Mouse (Mus musculus) left cerebral cortex, postnatal 36 days (tissue): Measurements from ENCODE around the gene Rad51b. TPM values are rescaled to one million over a fixed set of nuclear protein-coding genes. Genes with fewer than 3 reads are reported as not detected.
"Not testable (repeated sequence)": the region's sequence is repeated elsewhere in the genome, so short reads cannot be mapped to it uniquely, and the experiment has no call there.

Source experiments
- DNase-seq, 2 experiments: peaks; one replicate each; pipeline ENCODE4 v3.0.0; 2021 to 2022; ENCODE audit warnings: low spot score in 2 of 2, mixed read lengths in 1 of 2
- intact Hi-C: fragments of 180-260 bp; cut with DNase I; formaldehyde crosslinking; loops from one replicate; pipeline ENCODE4 v1.15.1; 2025
- total RNA-seq, 2 experiments: library from RNA; stranded (reverse); gene quantifications; 2 replicates each; pipeline ENCODE4 v1.2.3; 2021

Rad51b gene
- total RNA-seq = under 1 TPM in 1 of 2 experiments, not detected in 1; 0.22 TPM

DNA sequence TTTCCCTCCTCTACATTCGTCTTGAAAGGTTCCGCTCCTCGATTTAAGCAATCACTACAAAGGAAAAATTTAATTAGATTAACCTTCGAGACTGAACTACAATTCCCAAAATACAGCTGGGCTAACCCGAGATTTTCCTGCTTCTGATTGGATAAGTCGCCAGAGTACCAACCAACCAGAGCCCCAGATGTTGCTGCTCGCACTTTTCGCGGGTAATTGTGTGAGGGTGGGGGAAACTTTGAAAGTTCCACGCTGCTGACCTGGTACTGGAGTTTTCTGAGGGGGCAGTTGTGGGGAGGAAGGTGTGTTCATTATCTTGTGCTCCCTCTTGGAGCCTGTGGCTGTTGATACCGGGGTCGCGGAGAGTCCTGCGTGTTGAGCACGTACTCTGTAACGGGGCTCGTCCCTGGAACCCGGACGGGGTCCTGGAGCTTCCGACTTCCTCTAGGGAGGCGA lies at the start of gene Rad51b:
Gene Rad51b, plus strand, starts transcription at position 162 of the 456 bp plus-strand sequence.
- intact Hi-C loops = no loop called here
- DNase-seq = peak; percentile 54 to 66

DNA sequence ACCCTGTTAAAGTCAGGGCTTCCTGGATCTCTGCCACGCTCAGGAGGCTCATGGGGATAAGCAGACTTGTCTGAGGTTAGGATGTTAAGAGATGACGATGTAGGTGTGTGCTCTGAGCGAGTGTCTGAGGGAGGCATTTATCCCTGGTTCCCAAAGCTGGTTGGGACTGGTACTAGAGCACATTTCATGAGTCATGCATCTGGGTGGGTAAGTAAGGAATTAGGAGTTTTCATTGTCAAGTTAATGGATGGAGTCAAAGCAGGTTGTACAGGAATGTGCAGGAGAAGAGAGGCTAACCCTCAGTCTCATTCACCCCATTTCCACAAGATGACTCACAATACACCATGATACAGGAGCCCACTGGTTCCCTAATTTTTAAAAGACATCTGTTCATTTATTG lies 49.0 kb upstream of the Rad51b start:
- intact Hi-C loops = no loop called here
- DNase-seq = no peak

DNA sequence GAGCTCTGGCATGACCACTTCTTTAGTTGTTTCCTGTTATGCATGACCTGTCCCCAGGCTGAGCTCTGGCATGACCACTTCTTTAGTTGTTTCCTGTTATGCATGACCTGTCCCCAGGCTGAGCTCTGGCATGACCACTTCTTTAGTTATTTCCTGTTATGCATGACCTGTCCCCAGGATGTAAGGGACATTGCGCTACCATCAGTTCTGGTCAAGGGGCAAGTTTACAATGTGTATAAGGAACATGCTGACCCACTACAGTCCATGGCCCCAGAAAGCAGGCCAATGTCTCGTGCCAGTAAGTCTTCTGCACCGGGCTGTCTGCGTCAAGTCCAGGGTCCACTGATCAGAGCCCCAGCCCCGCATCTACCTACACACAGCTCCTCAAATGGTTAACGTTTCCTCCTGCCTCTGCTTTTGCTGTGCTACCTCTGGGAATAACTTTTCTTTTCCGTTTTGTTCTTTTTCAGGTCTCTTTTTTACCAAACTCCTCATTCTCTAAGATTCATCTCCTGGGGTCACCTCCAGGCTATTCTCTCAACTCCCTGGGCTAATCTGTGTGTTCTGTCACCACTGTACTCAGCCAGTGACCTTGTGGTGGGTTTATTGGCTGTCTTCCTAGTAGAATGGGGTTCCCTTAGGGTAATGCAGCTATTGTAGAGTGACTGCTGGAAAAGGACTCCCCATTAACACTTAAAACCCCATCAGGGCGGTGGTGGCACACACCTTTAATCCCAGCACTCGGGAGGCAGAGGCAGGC lies 43.6 kb upstream of the Rad51b start:
- intact Hi-C loops = no loop called here
- no peak for DNase-seq

DNA sequence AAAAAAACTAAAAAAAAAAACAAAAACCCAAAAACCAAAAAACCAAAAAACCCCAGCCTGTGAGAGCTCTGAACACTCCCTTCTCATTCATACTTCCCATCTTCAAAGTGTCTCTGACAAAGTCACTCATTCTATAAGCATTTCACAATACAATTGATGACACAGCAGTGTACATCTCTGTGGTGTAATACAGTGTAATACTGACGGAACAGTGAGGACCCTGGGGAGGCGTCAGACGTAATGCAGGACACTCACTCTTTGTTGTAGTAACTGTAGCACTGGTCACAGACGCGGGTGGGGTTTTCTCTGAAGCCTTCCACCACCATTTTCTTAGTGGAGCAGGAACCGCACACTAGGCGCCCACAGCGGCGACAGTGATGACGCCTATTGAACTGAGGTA lies 42.1 kb upstream of the Rad51b start:
- intact Hi-C loops = no loop called here
- no peak for DNase-seq

DNA sequence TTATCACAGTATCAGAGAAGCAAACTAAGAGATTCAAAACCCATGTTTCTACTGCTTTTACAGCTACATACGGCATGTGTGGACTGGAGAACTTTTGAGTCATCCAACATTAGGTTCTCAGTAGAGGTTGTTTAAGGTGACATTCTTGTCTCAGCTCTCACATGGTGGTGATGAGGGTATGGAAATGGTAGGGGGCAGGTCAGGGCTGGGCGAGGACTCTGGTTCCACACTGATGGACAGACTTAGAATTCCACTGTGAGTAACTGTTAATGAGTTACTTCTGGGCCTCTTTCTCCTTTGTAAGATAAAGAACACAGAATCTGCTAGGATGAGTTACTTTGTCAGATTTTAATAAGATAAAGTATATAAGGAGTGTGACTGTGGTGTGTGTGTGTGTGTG lies 36.9 kb upstream of the Rad51b start:
- intact Hi-C loops = loop anchor here (2.0 kb wide), 1 partner anchor 69 kb away; no protein-coding TSS in a partner anchor
- no peak for DNase-seq

DNA sequence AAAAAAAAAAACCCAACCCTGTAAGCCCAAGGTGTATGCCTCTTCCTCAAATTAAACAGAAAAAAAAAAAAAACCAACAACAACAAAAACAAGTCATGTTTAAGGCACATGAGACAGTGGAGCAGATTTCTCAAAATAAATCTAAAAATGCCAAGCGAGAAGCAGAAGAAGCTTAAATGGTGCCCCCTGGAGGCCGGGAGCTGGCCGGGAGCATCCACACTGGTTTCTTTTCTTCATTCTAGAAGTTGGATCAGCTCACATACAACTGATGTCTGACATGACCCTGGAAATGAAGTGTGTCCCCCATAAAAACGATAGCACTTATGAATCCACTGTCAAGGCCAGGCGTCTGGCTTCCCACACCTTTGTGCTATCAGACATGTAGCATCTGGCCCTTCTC lies 36.0 kb upstream of the Rad51b start:
- intact Hi-C loops = loop anchor here (2.0 kb wide), 1 partner anchor 70 kb away; no protein-coding TSS in a partner anchor
- peak; percentile 14 to 16 for DNase-seq

DNA sequence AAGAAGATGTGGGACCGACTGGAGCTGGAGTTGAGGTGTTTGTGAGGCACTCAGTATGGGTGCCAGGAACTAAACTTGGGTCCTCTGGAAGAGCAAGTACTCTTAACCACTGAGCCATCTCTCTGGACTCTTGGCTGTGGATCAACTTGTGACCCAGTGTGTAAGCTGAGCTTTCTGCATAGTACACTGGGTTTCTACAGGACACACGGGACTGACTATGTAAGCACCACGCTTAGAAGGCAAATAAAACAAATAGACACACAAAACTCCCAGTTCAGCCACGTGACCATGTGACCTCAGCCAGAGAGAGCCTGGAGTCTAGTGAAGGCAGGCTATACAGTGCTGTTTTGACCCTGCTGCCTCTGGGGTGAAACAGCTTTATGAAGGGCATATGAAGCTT lies 24.5 kb upstream of the Rad51b start:
- DNase-seq = no peak
- intact Hi-C loops = no loop called here

DNA sequence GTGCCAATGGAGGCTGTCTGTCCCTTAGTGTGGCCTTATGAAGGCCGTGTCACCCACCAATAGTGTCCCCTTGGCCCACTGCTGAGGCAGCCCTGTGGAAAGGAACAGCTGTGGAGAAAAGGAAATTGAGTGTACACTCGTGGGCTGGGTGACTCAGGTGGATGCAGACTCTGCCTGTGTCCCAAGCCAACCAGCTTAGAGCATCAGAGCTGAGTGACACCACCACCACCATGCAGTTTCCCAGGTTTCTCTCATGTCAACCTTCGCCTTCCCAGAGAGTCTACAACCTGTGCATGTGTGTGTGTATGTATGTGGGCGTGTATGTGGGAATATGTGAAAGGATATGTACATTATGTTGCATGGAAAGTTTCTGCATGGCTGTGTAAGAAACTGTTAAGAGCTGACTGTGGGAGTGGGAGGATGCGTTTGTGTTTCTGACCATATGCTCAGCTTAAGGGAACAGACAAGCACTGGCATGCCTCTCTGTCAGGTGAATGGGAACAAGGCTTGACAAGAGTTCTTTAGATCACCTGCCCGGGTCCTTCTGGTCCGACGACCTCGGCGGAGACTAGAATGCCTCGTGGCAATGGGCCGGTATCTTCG lies 17.5 kb upstream of the Rad51b start:
- intact Hi-C loops = no loop called here
- DNase-seq = no peak

DNA sequence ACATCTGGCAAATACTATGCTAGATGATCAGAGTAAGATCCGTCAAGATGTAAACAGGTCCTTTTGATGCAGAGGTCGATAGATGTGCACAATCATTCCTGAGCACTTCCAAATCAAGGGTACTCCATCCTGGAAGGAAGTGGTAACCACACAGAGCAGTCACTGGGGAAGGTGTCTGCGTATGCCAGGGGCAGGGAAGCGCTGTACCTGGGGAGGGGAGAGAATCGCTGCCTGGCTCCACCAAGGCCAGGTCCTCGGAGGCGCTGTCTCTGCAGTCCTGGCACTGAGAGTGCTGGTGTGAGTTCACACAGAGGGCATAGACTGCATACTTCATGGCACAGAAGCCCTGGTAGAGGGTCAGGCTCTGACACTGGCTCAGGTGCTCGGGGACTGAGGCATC lies 14.5 kb upstream of the Rad51b start:
- DNase-seq = no peak
- intact Hi-C loops = no loop called here

DNA sequence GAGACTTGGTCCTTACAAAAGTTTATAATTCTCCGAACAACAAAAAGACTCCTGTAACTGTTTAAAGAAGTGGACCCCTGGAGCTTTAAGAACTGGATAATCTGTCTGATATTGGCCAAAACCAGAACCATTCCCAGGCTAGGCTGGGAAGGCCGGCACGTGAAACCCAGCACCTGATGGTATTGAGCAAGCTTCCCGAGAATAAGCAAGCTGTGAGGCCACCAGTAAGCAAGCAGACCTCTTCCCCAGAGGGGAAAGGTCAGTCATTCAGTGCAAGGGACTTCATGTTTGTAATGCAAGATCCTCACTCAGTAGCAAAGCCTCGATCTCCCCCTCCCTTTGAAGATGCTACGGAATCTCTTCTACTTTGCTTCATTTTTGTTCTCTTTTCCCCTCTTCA lies 4.2 kb upstream of the Rad51b start:
- intact Hi-C loops = no loop called here
- no peak for DNase-seq

DNA sequence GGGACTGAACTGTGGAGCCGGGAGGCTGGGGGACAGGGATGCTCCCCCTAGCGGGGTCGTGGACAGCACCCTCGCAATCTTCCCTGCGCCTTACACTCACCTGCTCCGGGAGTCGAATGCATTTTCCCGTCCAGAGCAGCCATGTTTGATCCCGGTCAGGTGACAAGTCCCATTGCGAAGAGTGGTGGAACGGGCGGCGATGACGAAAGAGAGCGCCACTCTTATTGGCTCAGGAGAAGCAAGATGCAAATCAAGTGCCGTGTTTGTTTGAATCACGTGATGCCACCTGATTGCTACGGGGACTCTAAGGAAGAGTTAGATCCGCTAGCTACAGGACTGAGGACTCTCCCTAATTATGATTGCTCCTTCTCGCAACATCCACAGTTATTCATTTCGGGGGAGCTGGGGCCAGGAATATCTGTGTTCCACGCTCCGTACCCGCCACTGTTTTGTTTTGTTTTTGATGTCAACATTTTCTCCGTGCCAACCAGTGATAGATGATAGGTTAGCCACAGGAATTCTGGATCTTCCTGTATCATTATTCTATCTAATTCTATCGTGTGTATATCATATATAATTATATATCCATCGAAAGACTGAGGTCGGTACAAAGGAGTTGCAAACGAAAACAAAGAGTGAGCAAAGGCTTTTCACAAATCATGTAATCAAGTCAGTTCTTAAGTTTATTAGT lies 811 bp upstream of the Rad51b start, which contains the start of gene Zfyve26:
Gene Zfyve26, minus strand, starts transcription at position 179 of the 691 bp plus-strand sequence.
- intact Hi-C loops = no loop called here
- DNase-seq = peak; percentile 92 to 96

DNA sequence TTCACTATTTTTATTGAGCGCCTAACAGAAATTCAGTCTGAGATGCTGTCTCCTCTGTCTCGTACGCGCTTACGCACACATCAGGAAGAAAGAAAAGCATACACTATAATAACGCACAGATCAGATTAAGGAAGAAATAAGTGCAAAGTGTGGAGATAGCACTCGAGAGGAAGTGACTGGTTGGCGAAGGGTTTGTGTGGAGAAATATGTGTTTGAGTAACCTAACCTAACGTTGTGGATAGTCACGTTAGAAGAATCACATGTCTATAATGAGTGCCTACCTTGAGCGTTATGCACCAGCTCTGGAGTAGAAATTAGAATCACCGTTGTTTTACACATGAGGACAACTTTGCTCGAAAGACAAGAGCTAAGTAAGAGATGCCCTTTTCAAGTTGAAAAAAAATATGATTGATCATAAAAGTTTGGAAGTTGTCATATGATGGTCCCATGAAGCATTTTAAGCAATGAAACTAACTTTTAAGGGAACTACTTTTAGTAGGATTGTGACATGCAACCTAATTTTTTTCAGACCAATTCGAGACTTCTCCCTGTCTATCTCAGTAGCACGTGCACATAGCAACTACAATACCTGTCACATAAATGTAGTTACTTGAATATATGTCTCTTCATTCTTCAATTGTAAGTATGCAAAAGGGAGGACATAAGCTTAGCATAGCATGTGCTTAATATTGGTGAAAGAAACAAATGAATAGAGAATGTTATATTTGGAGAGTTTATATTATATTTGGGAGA lies 978 bp downstream of the Rad51b start:
- intact Hi-C loops = no loop called here
- no peak for DNase-seq

DNA sequence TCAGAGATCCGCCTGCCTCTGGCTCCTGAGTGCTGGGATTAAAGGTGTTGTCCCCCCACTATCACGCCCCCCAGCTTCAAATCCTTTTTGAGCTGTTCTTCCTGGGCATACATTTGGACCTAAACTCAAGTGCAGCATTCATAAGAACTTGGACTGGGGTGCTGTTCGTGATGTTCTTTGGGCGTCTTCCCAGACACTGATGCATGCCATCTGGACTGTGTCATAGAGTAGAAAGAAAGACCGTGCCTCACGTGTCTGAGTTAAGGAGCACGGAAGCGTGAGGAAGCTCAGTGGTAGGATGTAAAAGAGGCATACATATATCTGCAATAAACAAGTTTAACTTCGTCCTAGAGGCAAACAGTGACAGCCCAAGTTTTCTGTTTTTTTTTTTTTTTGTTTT lies 4.7 kb downstream of the Rad51b start:
- intact Hi-C loops = no loop called here
- peak; percentile 50 to 57 for DNase-seq

DNA sequence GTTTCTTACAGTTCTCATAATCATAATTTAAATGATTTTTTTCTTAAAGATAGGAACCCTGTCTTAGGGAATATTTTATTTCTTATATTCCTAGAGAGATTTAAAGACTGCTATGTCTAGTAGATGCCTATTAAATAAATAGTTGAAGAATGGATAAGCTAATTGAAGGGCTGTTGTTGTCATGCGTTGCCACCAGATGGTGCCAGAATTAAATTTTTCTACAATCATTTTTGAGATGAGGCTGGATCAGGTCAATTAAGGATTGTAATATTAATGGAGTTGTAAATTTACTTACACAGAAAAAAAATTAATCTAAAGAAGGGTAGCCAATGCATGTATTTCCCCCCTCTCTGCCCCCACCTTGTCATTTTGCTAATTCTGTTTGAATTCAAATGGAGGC lies 8.0 kb downstream of the Rad51b start:
- intact Hi-C loops = no loop called here
- no peak for DNase-seq

DNA sequence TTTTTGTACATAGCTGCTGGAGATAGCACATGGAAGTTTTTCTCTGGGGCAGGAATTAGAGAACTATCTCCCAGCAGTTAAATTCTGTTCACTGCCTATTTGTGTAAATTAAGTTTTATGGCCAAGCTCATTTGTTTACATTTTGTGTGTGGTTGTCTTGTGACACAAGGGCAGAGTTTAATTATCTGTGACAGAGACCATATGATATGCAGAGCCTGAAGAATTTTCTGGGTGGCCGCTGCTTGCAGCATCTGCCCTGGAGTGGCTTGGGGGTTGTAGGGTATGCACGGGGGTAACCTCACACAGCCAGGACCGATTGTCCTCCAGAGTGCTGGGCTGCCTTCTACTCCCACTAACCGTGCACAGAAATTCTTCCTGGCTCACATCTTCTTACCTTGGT lies 8.9 kb downstream of the Rad51b start:
- intact Hi-C loops = no loop called here
- no peak for DNase-seq

DNA sequence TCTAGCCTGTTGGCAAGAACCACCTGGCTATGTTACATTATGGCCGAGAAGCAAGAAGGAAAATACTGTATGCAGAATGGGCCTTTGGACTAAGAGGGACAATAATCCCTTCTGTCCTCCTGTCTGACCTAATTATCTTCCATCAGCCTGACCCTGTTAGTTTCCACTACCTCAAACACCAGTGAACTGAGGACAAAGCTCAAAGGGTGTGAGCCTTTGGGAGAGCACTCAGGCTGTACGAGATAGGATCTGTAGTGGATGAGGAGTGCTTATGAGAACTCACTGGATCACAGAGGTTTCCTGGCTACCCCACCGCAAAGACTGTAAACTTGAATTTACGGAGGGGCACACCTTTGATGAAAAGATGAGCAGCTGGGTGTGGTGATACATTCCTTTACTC lies 16.6 kb downstream of the Rad51b start:
- intact Hi-C loops = no loop called here

DNA sequence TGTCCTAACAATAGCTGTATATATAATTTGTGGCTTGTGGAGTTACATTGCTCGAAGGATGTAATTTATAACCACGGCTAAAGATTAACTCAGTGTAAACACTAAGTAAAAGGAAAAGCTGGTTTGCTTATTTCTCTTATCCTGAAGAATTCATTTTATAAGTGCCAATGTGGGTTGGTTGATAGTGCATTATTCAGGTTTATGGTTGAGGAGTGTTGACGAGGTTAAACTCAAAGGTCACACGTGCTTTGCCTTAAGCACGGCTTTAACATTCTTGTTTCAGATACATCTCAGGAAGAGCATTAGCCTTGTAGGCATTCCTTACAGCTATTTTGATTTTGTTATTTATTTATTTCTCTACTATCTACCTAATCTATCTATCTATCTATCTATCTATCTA lies 20.3 kb downstream of the Rad51b start:
- intact Hi-C loops = no loop called here
- DNase-seq = no peak

More for the DNA sequence above, 16.6 kb downstream of the Rad51b start:
- DNase-seq = no peak

DNA sequence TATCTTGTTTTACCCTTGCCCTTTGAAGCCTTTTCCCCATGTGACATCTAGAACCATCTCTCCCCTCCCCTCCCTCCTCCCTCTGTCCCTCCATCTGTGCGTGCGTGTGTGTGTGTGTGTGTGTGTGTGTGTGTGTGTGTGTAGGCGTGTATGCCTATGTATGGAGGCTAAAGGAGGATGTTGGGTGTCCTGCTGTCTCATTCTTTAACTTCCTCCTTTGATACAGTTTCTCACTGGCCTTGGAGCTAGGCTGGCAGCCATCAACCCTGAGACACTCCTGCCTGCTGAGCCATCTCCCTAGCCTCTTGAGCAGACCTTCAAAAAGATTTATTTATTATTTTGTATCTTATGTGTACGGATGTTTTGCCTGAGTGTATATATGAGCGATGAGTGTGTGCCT lies 23.8 kb downstream of the Rad51b start:
- intact Hi-C loops = no loop called here
- no peak for DNase-seq

DNA sequence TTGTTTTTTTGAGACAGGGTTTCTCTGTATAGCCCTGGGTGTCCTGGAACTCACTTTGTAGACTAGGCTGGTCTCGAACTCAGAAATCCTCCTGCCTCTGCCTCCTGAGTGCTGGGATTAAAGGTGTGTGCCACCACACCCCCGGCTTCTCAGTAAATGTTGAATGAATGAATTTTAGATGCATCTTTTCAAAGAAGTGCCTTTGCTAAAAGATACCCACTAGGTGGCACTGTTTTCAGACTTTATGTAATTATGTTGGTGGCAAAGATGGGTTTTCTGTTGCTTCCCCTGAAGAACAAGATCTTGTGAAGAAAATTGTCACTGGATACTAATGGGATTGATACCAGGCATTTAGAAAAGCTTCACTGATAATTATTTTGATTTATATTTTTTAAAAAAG lies 25.5 kb downstream of the Rad51b start:
- intact Hi-C loops, DNase-seq: not testable (repeated sequence)

DNA sequence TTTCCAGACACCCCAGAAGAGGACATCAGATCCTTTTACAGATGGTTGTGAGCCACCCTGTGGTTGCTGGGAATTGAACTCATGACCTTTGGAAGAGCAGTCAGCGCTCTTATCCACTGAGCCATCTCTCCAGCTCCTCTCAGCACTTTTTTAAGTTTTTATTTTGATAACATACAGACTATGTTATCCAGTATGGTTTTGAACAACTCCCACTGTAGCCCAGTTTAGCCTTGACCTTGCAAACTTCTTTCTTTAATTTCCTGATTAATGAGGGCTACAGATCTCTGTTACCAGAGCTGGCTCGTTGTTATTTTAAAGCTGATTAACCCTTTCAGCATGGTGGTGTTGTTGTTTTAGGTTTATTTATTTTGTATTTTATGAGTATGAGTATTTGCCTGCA lies 29.2 kb downstream of the Rad51b start:
- DNase-seq = no peak
- intact Hi-C loops = no loop called here
